Comparison of ENCODE assay signal across 28 mouse cellular contexts in genomic region chr2:145712026-145712425, GRCm38 (mm10). TPM values are rescaled to one million over a fixed set of nuclear protein-coding genes. Genes with fewer than 3 reads are reported as not detected.
DNase-seq lines count a peak whose midpoint lies in the region; ATAC-seq and TF ChIP-seq lines count a peak whose summit lies in the region.
"Had no signal": no experiment of that assay in that cellular context is flagged by ENCODE, and none has a peak within 500 bp of the region (broad histone marks: within the 10 kb centered on the region; RNA-seq: fewer than 3 reads in every experiment).

No protein-coding gene starts in this region.

- H3K4me2 ChIP-seq in embryonic facial prominence, embryonic 11.5 days (ENCODE audit: low read depth, low read length), result no peak overlapping the region
- no peak overlapping the region for H3K4me2 ChIP-seq in limb, embryonic 14.5 days (replicated peaks; ENCODE audit: low read depth, low read length, severe bottlenecking)
- H3K4me2 ChIP-seq: embryonic facial prominence, embryonic 15.5 days; forebrain, embryonic 12.5 days; forebrain, embryonic 15.5 days; heart, embryonic 11.5 days; heart, embryonic 15.5 days; hindbrain, embryonic 13.5 days had no signal

- intact Hi-C loops in gastrocnemius, postnatal 36 days (cut with DNase I), result no loop called here

- no peaks in the 10 kb centered on the region for H3K36me3 ChIP-seq in embryonic facial prominence, embryonic 11.5 days (replicated peaks; ENCODE audit: control insufficient read depth, insufficient read depth, low read depth, low read length)
- no peaks in the 10 kb centered on the region for H3K36me3 ChIP-seq in embryonic facial prominence, embryonic 10.5 days (replicated peaks)
- H3K36me3 ChIP-seq in limb, embryonic 14.5 days (ENCODE audit: control insufficient read depth, insufficient read depth, low read length), result peaks cover 8% of the 10 kb centered on the region; the same call in 1 of the 2 replicates
- H3K36me3 ChIP-seq in limb, embryonic 10.5 days, result no peaks in the 10 kb centered on the region
- no peaks in the 10 kb centered on the region for H3K36me3 ChIP-seq in midbrain, embryonic 10.5 days
- H3K36me3 ChIP-seq: embryonic facial prominence, embryonic 15.5 days; forebrain, embryonic 12.5 days; forebrain, embryonic 15.5 days; heart, embryonic 15.5 days; hindbrain, embryonic 10.5 days had no signal

- TF ChIP-seq POLR2A in limb, embryonic 14.5 days (IDR thresholded peaks at IDR 0.05; ENCODE audit: borderline replicate concordance, extremely low read depth, insufficient read depth, insufficient read length), result no peak

- 13% methylated on average over 3 of the region's 3 CpGs for WGBS in embryonic facial prominence, embryonic 11.5 days
- WGBS in embryonic facial prominence, embryonic 10.5 days, result 13% methylated on average over 3 of the region's 3 CpGs
- 27% methylated on average over 3 of the region's 3 CpGs for WGBS in limb, embryonic 14.5 days
- 15% methylated on average over 3 of the region's 3 CpGs for WGBS in limb, embryonic 10.5 days
- WGBS in midbrain, embryonic 10.5 days, result 26% methylated on average over 3 of the region's 3 CpGs

- H3K27ac ChIP-seq in embryonic facial prominence, embryonic 11.5 days (replicated peaks; ENCODE audit: low read depth, low read length), result no peak overlapping the region
- H3K27ac ChIP-seq in embryonic facial prominence, embryonic 10.5 days (replicated peaks), result no peak overlapping the region
- no peak overlapping the region for H3K27ac ChIP-seq in limb, embryonic 14.5 days (replicated peaks; ENCODE audit: low read depth, low read length)
- H3K27ac ChIP-seq in limb, embryonic 10.5 days, result no peak overlapping the region
- H3K27ac ChIP-seq in midbrain, embryonic 10.5 days (replicated peaks), result no peak overlapping the region
- H3K27ac ChIP-seq: embryonic facial prominence, embryonic 15.5 days; forebrain, embryonic 12.5 days; forebrain, embryonic 15.5 days; heart, adult 2 months; heart, embryonic 15.5 days; hindbrain, embryonic 10.5 days; hindbrain, embryonic 13.5 days; hindbrain, postnatal 0 days had no signal

- no peak overlapping the region for H3K4me3 ChIP-seq in embryonic facial prominence, embryonic 11.5 days (ENCODE audit: low read depth, low read length)
- H3K4me3 ChIP-seq in embryonic facial prominence, embryonic 10.5 days, result no peak overlapping the region
- H3K4me3 ChIP-seq in limb, embryonic 14.5 days (replicated peaks; ENCODE audit: low read length), result no peak overlapping the region
- H3K4me3 ChIP-seq in limb, embryonic 10.5 days, result no peak overlapping the region
- H3K4me3 ChIP-seq in midbrain, embryonic 10.5 days, result no peak overlapping the region
- H3K4me3 ChIP-seq: embryonic facial prominence, embryonic 15.5 days; forebrain, embryonic 12.5 days; forebrain, embryonic 15.5 days; heart, adult 2 months; heart, embryonic 15.5 days; hindbrain, embryonic 10.5 days; hindbrain, embryonic 13.5 days had no signal

- H3K4me1 ChIP-seq in embryonic facial prominence, embryonic 11.5 days (ENCODE audit: control insufficient read depth, insufficient read depth, low read length), result no peaks in the 10 kb centered on the region
- peaks cover 11% of the 10 kb centered on the region for H3K4me1 ChIP-seq in embryonic facial prominence, embryonic 10.5 days
- H3K4me1 ChIP-seq in limb, embryonic 14.5 days (ENCODE audit: control insufficient read depth, insufficient read depth, low read length), result no peaks in the 10 kb centered on the region
- peaks cover 6% of the 10 kb centered on the region; the same call in 1 of the 2 replicates for H3K4me1 ChIP-seq in limb, embryonic 10.5 days
- peaks cover 20% of the 10 kb centered on the region for H3K4me1 ChIP-seq in midbrain, embryonic 10.5 days
- H3K4me1 ChIP-seq: embryonic facial prominence, embryonic 15.5 days; forebrain, embryonic 12.5 days; forebrain, embryonic 15.5 days; heart, embryonic 15.5 days; hindbrain, embryonic 13.5 days had no signal

- ATAC-seq in embryonic facial prominence, embryonic 11.5 days (replicated peaks; ENCODE audit: insufficient number of reproducible peaks, low FRiP score, low TSS enrichment, low read depth), result no peak
- peak; percentile 44; the same call in 1 of the 2 replicates for ATAC-seq in limb, embryonic 14.5 days (ENCODE audit: low FRiP score, low read depth)
- ATAC-seq: activated CD4-positive, CD25-positive, alpha-beta regulatory T cell, adult 4 months; forebrain, embryonic 15.5 days; hindbrain, postnatal 0 days; inflammation-experienced regulatory T-cells, adult 6 months had no signal

- no peaks in the 10 kb centered on the region for H3K9me3 ChIP-seq in embryonic facial prominence, embryonic 11.5 days (replicated peaks; ENCODE audit: control insufficient read depth, low read length)
- H3K9me3 ChIP-seq in embryonic facial prominence, embryonic 10.5 days, result no peaks in the 10 kb centered on the region
- peaks cover 4% of the 10 kb centered on the region; the same call in 1 of the 2 replicates for H3K9me3 ChIP-seq in limb, embryonic 14.5 days (ENCODE audit: control insufficient read depth, low read length)
- no peaks in the 10 kb centered on the region for H3K9me3 ChIP-seq in limb, embryonic 10.5 days (replicated peaks)
- H3K9me3 ChIP-seq in midbrain, embryonic 10.5 days (replicated peaks), result no peaks in the 10 kb centered on the region
- H3K9me3 ChIP-seq: embryonic facial prominence, embryonic 15.5 days; forebrain, embryonic 12.5 days; heart, embryonic 15.5 days; hindbrain, embryonic 10.5 days; hindbrain, embryonic 13.5 days had no signal

- no peak overlapping the region for H3K9ac ChIP-seq in embryonic facial prominence, embryonic 11.5 days (replicated peaks; ENCODE audit: low read length)
- no peak overlapping the region for H3K9ac ChIP-seq in limb, embryonic 14.5 days (ENCODE audit: low read depth, low read length, severe bottlenecking)
- H3K9ac ChIP-seq: embryonic facial prominence, embryonic 15.5 days; forebrain, embryonic 12.5 days; forebrain, embryonic 15.5 days; heart, embryonic 15.5 days; hindbrain, embryonic 13.5 days had no signal

- peak; percentile 9 for DNase-seq in embryonic facial prominence, embryonic 11.5 days (ENCODE audit: low spot score)
- no peak for DNase-seq in embryonic facial prominence, embryonic 10.5 days (ENCODE audit: low spot score)
- no peak for DNase-seq in limb, embryonic 14.5 days (ENCODE audit: low spot score)
- DNase-seq in limb, embryonic 10.5 days (ENCODE audit: low spot score), result no peak
- peak; percentile 30 for DNase-seq in embryo, embryonic 11 days
- DNase-seq in mesoderm, embryonic 11.5 days (ENCODE audit: low read depth, low spot score), result peak; percentile 50
- DNase-seq in midbrain, embryonic 10.5 days (ENCODE audit: low spot score), result no peak
- DNase-seq in gastrocnemius, postnatal 36 days, result no peak
- DNase-seq: adrenal gland, adult 8-10 months; adrenal gland, postnatal 25 days; cerebellum, adult 18-20 months; cerebellum, adult 9-10 months; cerebellum, postnatal 14 days; gastrocnemius, postnatal 25 days; heart, adult 2 months; heart, postnatal 10 days; heart, postnatal 36 days; kidney, adult 11 months had no signal

- H3K27me3 ChIP-seq in embryonic facial prominence, embryonic 11.5 days (ENCODE audit: control insufficient read depth, insufficient read depth, low read length), result no peaks in the 10 kb centered on the region
- H3K27me3 ChIP-seq in embryonic facial prominence, embryonic 10.5 days (replicated peaks; ENCODE audit: low read depth, poor library complexity, severe bottlenecking), result no peaks in the 10 kb centered on the region
- no peaks in the 10 kb centered on the region for H3K27me3 ChIP-seq in limb, embryonic 14.5 days (ENCODE audit: control insufficient read depth, insufficient read depth, low read length)
- no peaks in the 10 kb centered on the region for H3K27me3 ChIP-seq in limb, embryonic 10.5 days (ENCODE audit: low read depth, poor library complexity, severe bottlenecking)
- H3K27me3 ChIP-seq in midbrain, embryonic 10.5 days (ENCODE audit: low read depth, poor library complexity, severe bottlenecking), result no peaks in the 10 kb centered on the region
- H3K27me3 ChIP-seq: embryonic facial prominence, embryonic 15.5 days; forebrain, embryonic 12.5 days; forebrain, embryonic 15.5 days; heart, embryonic 15.5 days; hindbrain, embryonic 13.5 days had no signal

RNA-seq across cellular contexts. Expression of gene Rin2, which starts 37.0 kb away (rescaled TPM):
- polyA plus RNA-seq in embryonic facial prominence, embryonic 11.5 days (2014; fragmentation: Nextera tagmentation; extraction: Ambion mirVana), result 21.1 and 23.4 TPM in 2 replicates
- polyA plus RNA-seq in embryonic facial prominence, embryonic 10.5 days (2016; fragmentation: Nextera tagmentation; extraction: Ambion mirVana), result 13.7 and 16.2 TPM in 2 replicates
- 36.9 and 38.1 TPM in 2 replicates for polyA plus RNA-seq in limb, embryonic 14.5 days (2012; rRNA removed)
- 49.7 and 63.5 TPM in 2 replicates for polyA plus RNA-seq in limb, embryonic 14.5 days (2014; fragmentation: Nextera tagmentation; extraction: Ambion mirVana)
- 6.3 and 11.8 TPM in 2 replicates for polyA plus RNA-seq in limb, embryonic 10.5 days (2016; fragmentation: Nextera tagmentation; extraction: Ambion mirVana)
- polyA plus RNA-seq in midbrain, embryonic 10.5 days (2016; fragmentation: Nextera tagmentation; extraction: Ambion mirVana), result 10.6 and 11.5 TPM in 2 replicates
- 10 to 100 TPM; 10.2 to 11.5 TPM for total RNA-seq in gastrocnemius, postnatal 36 days (2021)

Comparison
In these comparisons a context has a peak if more than half of its experiments do, and no peak if none do; other contexts are left out.
1. DNase-seq: peak in embryonic facial prominence, embryonic 11.5 days (single experiment), embryo, embryonic 11 days (single experiment) and mesoderm, embryonic 11.5 days (single experiment); none in embryonic facial prominence, embryonic 10.5 days (single experiment), limb, embryonic 14.5 days (single experiment), limb, embryonic 10.5 days (single experiment), midbrain, embryonic 10.5 days (single experiment) and gastrocnemius, postnatal 36 days (0 of 2).